Mouse (Mus musculus) left cerebral cortex, postnatal 14 days (tissue): ENCODE data around the gene Arl3. TPM values are rescaled to one million over a fixed set of nuclear protein-coding genes. Genes with fewer than 3 reads are reported as not detected.

Experiments
- DNase-seq, 2 experiments: peaks; one replicate each; pipeline ENCODE4 v3.0.0; 2021 to 2022; ENCODE audit warnings: low spot score in 2 of 2, mixed read lengths in 1 of 2
- intact Hi-C: fragments of 180-260 bp; cut with DNase I; formaldehyde crosslinking; loops from one replicate; pipeline ENCODE4 v1.15.1; 2025
- total RNA-seq, 2 experiments: library from RNA; stranded (reverse); gene quantifications; 2 replicates each; pipeline ENCODE4 v1.2.3; 2021

The Arl3 gene
- total RNA-seq, 2 experiments from 2014 or later, result 103 to 116 TPM

- DNase-seq, result peak; percentile 71 to 90
- intact Hi-C loops, result loop anchor here (2.0 kb wide), 1 partner anchor 21 kb away; no protein-coding TSS in a partner anchor
These were observed 49.4 kb downstream of the Arl3 start for GRCm38 (mm10) chr19:46523480-46524151.

- DNase-seq, result no peak
- intact Hi-C loops, result no loop called here
These were observed 49.9 kb downstream of the Arl3 start for GRCm38 (mm10) chr19:46523131-46523479.

GRCm38 (mm10) chr19:46522433-46523044, 50.5 kb downstream of the Arl3 start:
- no peak for DNase-seq
- intact Hi-C loops, result no loop called here

GRCm38 (mm10) chr19:46521698-46522097, 51.3 kb downstream of the Arl3 start:
- intact Hi-C loops, result no loop called here
- DNase-seq, result no peak

- no peak for DNase-seq
- intact Hi-C loops, result no loop called here
These were observed 54.0 kb downstream of the Arl3 start for GRCm38 (mm10) chr19:46518828-46519621.

GRCm38 (mm10) chr19:46518352-46518787, 54.6 kb downstream of the Arl3 start:
- DNase-seq, result no peak
- intact Hi-C loops, result no loop called here

- no peak for DNase-seq
- intact Hi-C loops, result no loop called here
These were observed 55.3 kb downstream of the Arl3 start for GRCm38 (mm10) chr19:46517529-46518351.

GRCm38 (mm10) chr19:46516667-46517528, 56.1 kb downstream of the Arl3 start:
- intact Hi-C loops, result no loop called here

GRCm38 (mm10) chr19:46515287-46515821, 57.6 kb downstream of the Arl3 start:
- DNase-seq, result no peak
- intact Hi-C loops, result no loop called here

More at GRCm38 (mm10) chr19:46516667-46517528, 56.1 kb downstream of the Arl3 start:
- DNase-seq, result no peak

- intact Hi-C loops, result no loop called here
- no peak for DNase-seq
These were observed 58.6 kb downstream of the Arl3 start for GRCm38 (mm10) chr19:46514387-46514786.

GRCm38 (mm10) chr19:46511263-46511662, 61.7 kb downstream of the Arl3 start:
- no peak for DNase-seq
- intact Hi-C loops, result no loop called here

- intact Hi-C loops, result no loop called here
- DNase-seq, result no peak
These were observed 62.2 kb downstream of the Arl3 start for GRCm38 (mm10) chr19:46510824-46511223.

GRCm38 (mm10) chr19:46510401-46510800, 62.6 kb downstream of the Arl3 start:
- intact Hi-C loops, result no loop called here
- DNase-seq, result no peak

GRCm38 (mm10) chr19:46509736-46510135, 63.3 kb downstream of the Arl3 start:
- intact Hi-C loops, result no loop called here

GRCm38 (mm10) chr19:46509202-46509601, 63.8 kb downstream of the Arl3 start:
- intact Hi-C loops, result no loop called here
- no peak for DNase-seq

More at GRCm38 (mm10) chr19:46509736-46510135, 63.3 kb downstream of the Arl3 start:
- no peak for DNase-seq

- intact Hi-C loops, result no loop called here
These were observed 64.3 kb downstream of the Arl3 start for GRCm38 (mm10) chr19:46508738-46509137.

GRCm38 (mm10) chr19:46507806-46508205, 65.2 kb downstream of the Arl3 start:
- intact Hi-C loops, result no loop called here
- DNase-seq, result no peak

More at GRCm38 (mm10) chr19:46508738-46509137, 64.3 kb downstream of the Arl3 start:
- no peak for DNase-seq

- DNase-seq, result no peak
- intact Hi-C loops, result no loop called here
These were observed 65.8 kb downstream of the Arl3 start for GRCm38 (mm10) chr19:46507181-46507581.
